ENCODE assay signal across 8 mouse cellular contexts in the genomic region with DNA sequence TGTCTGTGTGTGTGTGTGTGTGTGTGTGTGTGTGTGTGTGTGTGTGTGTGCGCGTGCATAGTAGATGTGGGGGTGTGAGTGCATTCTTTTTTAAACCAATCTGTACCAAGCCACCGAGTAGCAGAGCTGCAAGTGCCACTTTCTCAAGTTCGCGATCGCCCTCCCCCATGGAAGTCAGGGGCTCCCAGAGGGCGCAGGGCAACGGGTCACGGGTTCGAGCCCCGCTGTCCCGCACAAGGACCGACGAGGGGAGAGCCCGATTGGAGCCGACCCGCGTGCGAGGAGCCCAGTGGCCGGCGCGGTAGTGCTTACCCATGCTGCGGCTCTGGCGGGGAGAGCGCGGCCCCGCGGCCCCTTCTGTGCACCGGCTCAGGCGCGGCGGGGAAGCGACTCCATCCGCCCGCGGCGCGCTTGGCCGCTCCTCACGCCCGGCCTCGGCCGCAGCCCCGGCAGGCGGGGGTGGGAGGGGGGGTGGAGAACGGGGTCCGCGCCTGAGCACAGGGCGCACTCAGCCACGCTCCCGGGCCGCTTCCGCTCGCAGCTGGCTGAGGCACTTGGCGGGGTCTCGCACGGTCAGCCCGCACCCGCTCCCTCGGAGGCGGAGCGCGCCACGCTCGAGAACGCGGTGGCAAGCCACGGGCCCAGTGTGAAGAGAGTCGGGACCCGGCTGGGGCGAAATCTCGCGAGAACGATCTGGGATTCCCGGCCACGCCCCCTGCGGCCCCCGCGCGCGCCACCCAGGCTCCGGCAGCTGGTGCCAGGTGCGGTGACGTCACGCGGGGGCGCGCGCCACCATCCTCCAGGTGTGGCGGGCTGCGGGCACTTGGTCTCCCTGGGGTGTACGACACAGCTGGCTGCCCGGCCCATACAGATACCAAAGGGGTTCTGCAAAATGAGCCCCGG. TPM values are rescaled to one million over a fixed set of nuclear protein-coding genes. Genes with fewer than 3 reads are reported as not detected.
A peak's percentile ranks its signal among the peaks of the same experiment; 100 is the strongest.
DNase-seq lines count a peak whose midpoint lies in the region; ATAC-seq and TF ChIP-seq lines count a peak whose summit lies in the region.

TSS of gene Cd2ap (minus strand) at position 665 of the 903 bp plus-strand sequence.

- no peaks in the 10 kb centered on the region for H3K27me3 ChIP-seq in Patski
- no peaks in the 10 kb centered on the region for H3K27me3 ChIP-seq in hindbrain, embryonic 14.5 days (ENCODE audit: control insufficient read depth, insufficient read depth, low read length)

- peak within 1 kb of the TSS; percentile 95 for H3K27ac ChIP-seq in hindbrain, embryonic 14.5 days

- TF ChIP-seq CTCF in Patski (IDR thresholded peaks at IDR 0.05): no peak

- no peaks in the 10 kb centered on the region for H3K36me3 ChIP-seq in hindbrain, embryonic 14.5 days (replicated peaks; ENCODE audit: control insufficient read depth, insufficient read depth)

- H3K4me3 ChIP-seq in hindbrain, embryonic 14.5 days (replicated peaks; ENCODE audit: low read length): peak within 1 kb of the TSS; percentile 92

- in situ Hi-C loops in Patski (cut with MboI; ENCODE audit: low pct_unique_long_range_greater_than_20kb): loop anchor here (10.0 kb wide), 1 partner anchor 69 kb away; no protein-coding TSS in a partner anchor

- no peaks in the 10 kb centered on the region for H3K9me3 ChIP-seq in hindbrain, embryonic 14.5 days (ENCODE audit: control insufficient read depth, low read length)

- POLR2A ChIA-PET in Patski (lab: Charles Lee): interaction anchor here (0.7 to 1.6 kb wide), 4 partner anchors 37 to 65 kb away, joined by 4 to 7 read pairs (median 6); no protein-coding TSS in a partner anchor

- peak; percentile 65 for DNase-seq in Patski (ENCODE audit: low read depth, low spot score)
- DNase-seq in cerebellum, postnatal 14 days: peak; percentile 98 to 99
- peak; percentile 96 to 98 for DNase-seq in frontal cortex, postnatal 25 days (ENCODE audit: low spot score in 2 of 2)
- DNase-seq in hindbrain, embryonic 14.5 days (ENCODE audit: low spot score): peak; percentile 98
- peak; percentile 92 for DNase-seq in left cerebral cortex, adult 11 months (ENCODE audit: low spot score)
- DNase-seq in lung, postnatal 4 days: peak; percentile 97 to 98
- peak; percentile 94 for DNase-seq in retina, postnatal 7 days (ENCODE audit: low read depth, low spot score)
- DNase-seq in urinary bladder, adult 2 months (ENCODE audit: low spot score): peak; percentile 100

- WGBS in hindbrain, embryonic 14.5 days: under 1% methylated on average over 72 of the region's 94 CpGs

- CTCF ChIA-PET in Patski (lab: Charles Lee): interaction anchor here (0.8 to 2.6 kb wide), 4 partner anchors 8 to 67 kb away, joined by 3 to 7 read pairs (median 5); no protein-coding TSS in a partner anchor

- peak; percentile 92 for ATAC-seq in Patski
- peak; percentile 98 for ATAC-seq in hindbrain, embryonic 14.5 days (ENCODE audit: low FRiP score)

- H3K9ac ChIP-seq in hindbrain, embryonic 14.5 days: peak within 1 kb of the TSS; percentile 89

- H3K4me1 ChIP-seq in hindbrain, embryonic 14.5 days (replicated peaks; ENCODE audit: control insufficient read depth, insufficient read depth, low read length): peaks cover 12% of the 10 kb centered on the region

- H3K4me2 ChIP-seq in hindbrain, embryonic 14.5 days (replicated peaks): peak within 1 kb of the TSS; percentile 86

RNA-seq across cellular contexts. Expression of gene Cd2ap, which starts in this region (rescaled TPM):
- 110 TPM for polyA plus RNA-seq in Patski (2021)
- 10.8 and 13.7 TPM in 2 replicates for polyA plus RNA-seq in hindbrain, embryonic 14.5 days (2014; fragmentation: Nextera tagmentation; extraction: Ambion mirVana)
- polyA plus RNA-seq in urinary bladder, adult 2 months (2012; rRNA removed): 47.0 and 52.4 TPM in 2 replicates

Comparison
In these comparisons a context has a peak if more than half of its experiments do, and no peak if none do; other contexts are left out.
1. Peak in every context shown above with its lines: DNase-seq, ATAC-seq, H3K4me3 ChIP-seq and H3K27ac ChIP-seq.